Mouse (Mus musculus) kidney, postnatal 4 days (tissue): ENCODE measurements around the gene Cyb5r4.
"Not testable (repeated sequence)": the region's sequence is repeated elsewhere in the genome, so short reads cannot be mapped to it uniquely, and the experiment has no call there.

Source experiments
- DNase-seq, 2 experiments: peaks; one replicate each; pipeline ENCODE4 v3.0.0; 2021; ENCODE audit warnings: mixed read lengths in 2 of 2

The Cyb5r4 gene

GRCm38 (mm10) chr9:87027423-87028084 is 5.7 kb downstream of the Cyb5r4 start:
- peak; percentile 75 for DNase-seq

GRCm38 (mm10) chr9:87032196-87032595 is 10.4 kb downstream of the Cyb5r4 start:
- no peak for DNase-seq

GRCm38 (mm10) chr9:87034831-87035580 is 13.2 kb downstream of the Cyb5r4 start:
- DNase-seq = no peak

- no peak for DNase-seq
Observed at GRCm38 (mm10) chr9:87049425-87049824, 27.6 kb downstream of the Cyb5r4 start.

GRCm38 (mm10) chr9:87055547-87056235 is 33.9 kb downstream of the Cyb5r4 start:
- DNase-seq = no peak

- DNase-seq = no peak
Observed at GRCm38 (mm10) chr9:87062337-87062736, 40.5 kb downstream of the Cyb5r4 start.

GRCm38 (mm10) chr9:87068160-87068559 is 46.3 kb downstream of the Cyb5r4 start:
- no peak for DNase-seq

GRCm38 (mm10) chr9:87071566-87071965 is 49.8 kb downstream of the Cyb5r4 start:
- DNase-seq = not testable (repeated sequence)

GRCm38 (mm10) chr9:87077919-87078318 is 56.1 kb downstream of the Cyb5r4 start:
- no peak for DNase-seq

GRCm38 (mm10) chr9:87079511-87079910 is 57.7 kb downstream of the Cyb5r4 start:
- DNase-seq = no peak

GRCm38 (mm10) chr9:87086991-87087390 is 65.2 kb downstream of the Cyb5r4 start:
- DNase-seq = no peak

- DNase-seq = peak; percentile 30 to 45
Observed at GRCm38 (mm10) chr9:87097989-87098388, 76.2 kb downstream of the Cyb5r4 start.

- no peak for DNase-seq
Observed at GRCm38 (mm10) chr9:87115019-87115418, 93.2 kb downstream of the Cyb5r4 start.

- DNase-seq = no peak
Observed at GRCm38 (mm10) chr9:87115456-87115931, 93.7 kb downstream of the Cyb5r4 start.

- DNase-seq = no peak
Observed at GRCm38 (mm10) chr9:87115978-87116377, 94.2 kb downstream of the Cyb5r4 start.

- no peak for DNase-seq
Observed at GRCm38 (mm10) chr9:87118996-87119395, 97.2 kb downstream of the Cyb5r4 start.

GRCm38 (mm10) chr9:87121956-87122493 is 100.2 kb downstream of the Cyb5r4 start:
- DNase-seq = no peak

GRCm38 (mm10) chr9:87127046-87127445 is 105.2 kb downstream of the Cyb5r4 start:
- not testable (repeated sequence) for DNase-seq
